Mouse (Mus musculus) neural tube, embryonic 10.5 days (tissue): ENCODE results near the gene Gm13304.
"Not testable (repeated sequence)": the region's sequence is repeated elsewhere in the genome, so short reads cannot be mapped to it uniquely, and the experiment has no call there.

Source experiments
- DNase-seq: peaks from one replicate; pipeline ENCODE4 v3.0.0-alpha.2; 2017; ENCODE audit warnings: low spot score; ENCODE audit errors: extremely low spot score

Gene Gm13304

GRCm38 (mm10) chr4:42114517-42114916 lies at the start of gene Gm13304:
Gene Gm13304 (plus strand): TSS chr4:42114817.
- DNase-seq: not testable (repeated sequence)

DNA sequence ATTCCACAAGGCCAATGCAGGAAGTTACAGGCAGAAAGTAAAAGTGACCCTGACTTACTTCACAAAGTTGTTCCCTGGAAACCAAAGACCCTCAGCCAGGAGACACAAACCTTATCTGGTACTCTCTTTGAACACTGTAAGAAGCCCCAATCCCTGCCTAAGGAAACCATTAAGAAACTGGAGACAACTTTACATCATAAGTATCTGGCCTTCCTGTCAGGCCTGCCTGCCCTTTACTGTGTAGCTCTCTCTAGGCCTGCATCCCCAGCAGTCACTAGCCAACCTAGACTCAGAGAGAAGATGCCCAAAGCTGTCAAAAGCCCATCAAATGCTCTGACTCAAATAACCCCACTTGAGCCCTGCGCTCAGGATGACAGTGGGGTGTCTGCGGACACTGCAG lies 23.7 kb upstream of the Gm13304 start, which contains the start of gene Gm3893:
Gene Gm3893 (plus strand): TSS at position 301 of the 400 bp plus-strand sequence.
- not testable (repeated sequence) for DNase-seq

DNA sequence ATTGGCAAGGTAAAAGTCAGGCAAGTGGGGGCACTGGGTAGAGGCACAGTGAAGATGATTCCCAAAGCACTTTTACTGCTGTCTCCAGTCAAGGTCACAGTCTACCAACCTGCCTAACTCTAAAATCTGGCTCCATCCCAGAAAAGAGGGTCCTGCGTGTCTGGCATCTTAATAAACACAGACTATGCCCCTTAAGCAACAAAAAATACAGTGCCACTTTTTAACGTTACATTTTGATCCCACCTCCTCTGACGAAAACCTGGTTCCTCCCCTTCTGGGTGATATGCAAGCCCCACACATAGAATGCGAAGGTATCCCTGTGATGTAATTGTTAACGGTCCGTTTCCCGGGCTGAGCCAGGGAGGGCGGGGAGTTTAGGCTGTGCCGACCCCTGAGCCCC lies 38.5 kb downstream of the Gm13304 start, which contains the start of gene Gm13306:
Gene Gm13306 (plus strand): TSS at position 301 of the 400 bp plus-strand sequence.
- DNase-seq: not testable (repeated sequence)
